Mouse (Mus musculus) thymus, adult 2 months (tissue): ENCODE measurements around the gene Tfcp2.

Source experiments
- CTCF ChIP-seq: fragments of 200-500 bp; IDR thresholded peaks from 2 replicates; pipeline ENCODE4 v1.5.1; 2012; ENCODE audit warnings: mild to moderate bottlenecking, control low read depth, low read length, moderate library complexity, borderline replicate concordance; ENCODE audit not compliant: control insufficient read depth, poor library complexity, insufficient read depth; ENCODE audit errors: extremely low read depth
- POLR2A ChIP-seq: fragments of 200-500 bp; IDR thresholded peaks from 2 replicates; pipeline ENCODE4 v1.6.1; 2012; ENCODE audit warnings: mild to moderate bottlenecking, low read length, control low read depth, moderate library complexity; ENCODE audit not compliant: control insufficient read depth, poor library complexity, insufficient read depth; ENCODE audit errors: extremely low read depth

GRCm38 (mm10) chr15:100600696-100601272, 49.0 kb upstream of the Tfcp2 start:
- TF ChIP-seq POLR2A (no peak), CTCF (no peak)
